Mouse (Mus musculus) spleen, adult 2 months (tissue): ENCODE measurements around the gene Bex6.

Source experiments
- CTCF ChIP-seq: fragments of 200-500 bp; IDR thresholded peaks from 2 replicates; pipeline ENCODE4 v1.5.1; 2011; ENCODE audit warnings: mild to moderate bottlenecking, inconsistent platforms; ENCODE audit not compliant: insufficient read depth, insufficient read length, insufficient replicate concordance; ENCODE audit errors: extremely low read depth
- POLR2A ChIP-seq: fragments of 200-500 bp; IDR thresholded peaks from 2 replicates; pipeline ENCODE4 v1.6.1; 2011; ENCODE audit warnings: low read depth, low read length, inconsistent platforms

GRCm38 (mm10) chr16:32144592-32144991, 35.0 kb upstream of the Bex6 start:
- TF ChIP-seq CTCF = no peak
- no peak for TF ChIP-seq POLR2A
